Mouse (Mus musculus): Measurements from ENCODE around the gene Dock2.

DNA sequence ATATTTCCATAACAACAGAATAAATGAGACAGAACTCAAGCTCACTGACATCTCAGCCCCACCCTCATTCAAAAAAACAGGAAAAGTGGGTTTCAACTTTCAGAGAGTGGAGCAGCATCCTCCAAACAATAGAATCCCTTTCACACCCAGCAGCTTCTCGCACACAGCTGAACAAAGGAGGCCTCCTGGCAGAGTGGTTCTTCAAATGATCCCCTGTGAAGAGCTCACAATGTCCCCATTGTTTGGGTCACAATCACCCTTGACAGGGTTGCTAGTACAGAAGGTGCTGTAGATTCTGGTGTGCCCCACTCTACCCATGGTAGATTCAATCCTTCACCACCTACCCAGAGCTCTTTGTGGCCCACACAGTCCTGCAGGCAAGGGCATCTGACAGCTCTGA, 44.7 kb downstream of the Dock2 start:
- TF ChIP-seq EP300 (IDR thresholded peaks at IDR 0.05; ENCODE audit: low read depth) (no peak), CTCF (IDR thresholded peaks at IDR 0.05; ENCODE audit: low read depth) (no peak)
